Mouse (Mus musculus) bone marrow macrophage, adult 2 months (primary cell): ENCODE data around the gene Tpst1.

Experiments
- CTCF ChIP-seq: IDR thresholded peaks from 2 replicates; pipeline ENCODE4 v1.5.1; 2012; ENCODE audit warnings: low read depth, mild to moderate bottlenecking, low read length, moderate library complexity
- POLR2A ChIP-seq: IDR thresholded peaks from 2 replicates; pipeline ENCODE4 v1.6.1; 2012; ENCODE audit warnings: mild to moderate bottlenecking, low read depth, low read length, borderline replicate concordance

DNA sequence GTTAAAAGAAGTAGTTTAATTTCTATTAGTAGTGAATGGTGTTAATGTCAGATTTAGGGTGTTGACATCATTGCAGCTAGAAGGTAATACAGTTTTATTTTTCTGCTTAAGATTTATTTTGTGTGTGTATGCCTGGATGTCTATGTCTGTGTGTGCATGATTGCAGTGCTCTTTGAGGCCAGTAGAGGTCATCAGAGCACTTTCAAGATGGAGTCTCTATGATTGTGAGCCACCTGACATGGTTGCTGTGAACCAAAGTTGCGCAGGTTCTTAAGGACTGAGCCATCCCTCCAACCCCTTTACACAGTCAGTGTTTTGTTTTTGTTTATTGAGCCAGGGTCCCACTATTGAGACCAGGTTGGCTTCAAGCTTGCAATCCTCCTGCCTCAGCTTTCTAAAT lies 7.5 kb upstream of the Tpst1 start:
- no peak for TF ChIP-seq POLR2A
- no peak for TF ChIP-seq CTCF
